Mouse (Mus musculus) left cerebral cortex, postnatal 14 days (tissue): ENCODE measurements around the gene B4galnt3. TPM values are rescaled to one million over a fixed set of nuclear protein-coding genes. Genes with fewer than 3 reads are reported as not detected.

Experiments used
- DNase-seq, 2 experiments: peaks; one replicate each; pipeline ENCODE4 v3.0.0; 2021 to 2022; ENCODE audit warnings: low spot score in 2 of 2, mixed read lengths in 1 of 2
- intact Hi-C: fragments of 180-260 bp; cut with DNase I; formaldehyde crosslinking; loops from one replicate; pipeline ENCODE4 v1.15.1; 2025
- total RNA-seq, 2 experiments: library from RNA; stranded (reverse); gene quantifications; 2 replicates each; pipeline ENCODE4 v1.2.3; 2021

B4galnt3 gene
- total RNA-seq, 2 experiments from 2014 or later: 0.40 TPM

DNA sequence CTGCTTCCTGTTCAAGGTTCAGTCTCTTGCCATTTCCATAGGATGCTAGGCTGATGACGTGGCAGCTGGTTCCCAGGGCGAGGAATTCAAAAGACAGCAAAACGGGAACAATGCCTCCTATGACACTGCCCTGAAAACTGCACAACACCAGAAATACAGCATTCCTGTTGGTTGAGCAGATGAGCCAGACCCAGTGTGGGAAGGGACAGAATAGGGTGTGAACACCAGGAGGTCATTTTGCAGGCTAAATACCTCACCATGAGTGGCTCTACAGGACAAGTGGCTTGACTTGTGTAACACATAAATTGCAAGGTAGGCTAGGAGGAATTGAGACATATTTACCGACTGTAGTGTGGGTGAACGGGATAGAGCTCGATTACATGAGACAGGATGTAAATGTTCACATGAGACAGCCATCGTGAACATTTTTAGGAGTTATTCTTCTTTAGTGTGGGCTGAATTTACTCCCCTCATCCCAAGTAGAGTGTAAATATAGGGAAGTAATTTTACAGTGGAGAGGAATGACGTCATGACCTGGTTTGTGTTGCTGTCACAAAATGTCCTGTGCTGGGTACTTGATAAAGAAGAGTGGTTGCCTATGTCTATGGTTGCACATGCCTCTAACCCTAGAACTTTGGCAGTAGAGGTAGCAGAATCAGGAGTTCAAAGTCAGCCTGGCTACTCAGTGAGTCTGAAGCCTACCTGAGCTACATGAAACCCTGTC lies 121.9 kb downstream of the B4galnt3 start:
- intact Hi-C loops: no loop called here
- no peak for DNase-seq

DNA sequence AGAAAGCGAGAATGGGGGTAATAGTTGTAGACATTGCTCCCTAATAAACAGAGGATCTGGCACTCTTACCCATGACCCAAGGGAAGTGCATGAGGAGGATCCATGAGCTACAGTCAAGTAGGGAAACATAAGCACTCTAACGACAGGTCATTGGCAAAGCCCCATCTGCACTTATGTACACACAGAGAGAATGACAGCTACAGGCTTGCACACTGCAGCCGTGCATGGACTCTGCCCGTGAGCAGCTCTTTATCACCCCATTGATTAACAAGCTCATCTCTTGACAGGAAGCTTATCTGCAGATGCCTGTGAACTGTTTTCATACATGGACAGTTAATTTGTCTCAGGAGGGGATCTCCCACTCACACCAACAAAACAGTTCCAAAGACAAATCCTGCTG lies 126.8 kb downstream of the B4galnt3 start:
- intact Hi-C loops: no loop called here
- DNase-seq: no peak

DNA sequence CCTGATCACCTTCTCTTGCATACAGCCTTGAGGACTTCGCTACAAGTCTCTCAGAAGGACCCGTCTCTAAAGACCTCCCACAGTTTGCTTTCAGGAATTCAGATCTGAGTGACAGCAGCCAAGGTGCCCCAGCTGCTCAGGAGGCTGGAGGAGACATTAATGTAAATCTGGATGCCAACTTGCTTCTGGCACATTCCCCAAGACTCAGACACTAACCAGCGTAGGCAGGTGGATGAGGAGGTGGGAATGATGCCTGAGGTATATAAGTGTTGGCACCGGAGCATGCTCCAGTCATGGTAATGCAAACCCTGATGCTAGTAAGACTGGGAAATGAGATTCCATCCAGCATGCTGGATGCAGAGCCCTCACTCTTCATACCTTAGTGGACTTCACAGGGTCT lies 129.6 kb downstream of the B4galnt3 start:
- intact Hi-C loops: no loop called here
- no peak for DNase-seq

DNA sequence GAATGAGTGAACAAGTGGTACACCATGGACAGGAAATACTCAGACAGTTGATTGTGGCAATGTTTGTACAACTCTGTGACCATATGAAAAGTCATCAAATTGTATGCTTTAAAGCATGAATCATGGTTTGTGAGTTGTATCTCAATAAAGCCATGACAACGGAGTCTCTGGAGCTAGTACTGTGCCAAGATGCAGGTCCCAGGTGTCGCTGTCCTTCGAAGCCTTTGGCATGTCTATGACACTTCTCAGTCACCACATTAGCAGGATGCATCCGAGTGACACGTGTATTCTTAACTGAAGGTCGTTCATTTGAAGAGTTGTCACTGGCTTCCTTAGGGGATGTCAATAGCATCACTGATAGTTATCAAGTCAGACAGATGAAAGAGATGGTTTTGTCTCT lies 131.4 kb downstream of the B4galnt3 start:
- DNase-seq: no peak
- intact Hi-C loops: no loop called here

DNA sequence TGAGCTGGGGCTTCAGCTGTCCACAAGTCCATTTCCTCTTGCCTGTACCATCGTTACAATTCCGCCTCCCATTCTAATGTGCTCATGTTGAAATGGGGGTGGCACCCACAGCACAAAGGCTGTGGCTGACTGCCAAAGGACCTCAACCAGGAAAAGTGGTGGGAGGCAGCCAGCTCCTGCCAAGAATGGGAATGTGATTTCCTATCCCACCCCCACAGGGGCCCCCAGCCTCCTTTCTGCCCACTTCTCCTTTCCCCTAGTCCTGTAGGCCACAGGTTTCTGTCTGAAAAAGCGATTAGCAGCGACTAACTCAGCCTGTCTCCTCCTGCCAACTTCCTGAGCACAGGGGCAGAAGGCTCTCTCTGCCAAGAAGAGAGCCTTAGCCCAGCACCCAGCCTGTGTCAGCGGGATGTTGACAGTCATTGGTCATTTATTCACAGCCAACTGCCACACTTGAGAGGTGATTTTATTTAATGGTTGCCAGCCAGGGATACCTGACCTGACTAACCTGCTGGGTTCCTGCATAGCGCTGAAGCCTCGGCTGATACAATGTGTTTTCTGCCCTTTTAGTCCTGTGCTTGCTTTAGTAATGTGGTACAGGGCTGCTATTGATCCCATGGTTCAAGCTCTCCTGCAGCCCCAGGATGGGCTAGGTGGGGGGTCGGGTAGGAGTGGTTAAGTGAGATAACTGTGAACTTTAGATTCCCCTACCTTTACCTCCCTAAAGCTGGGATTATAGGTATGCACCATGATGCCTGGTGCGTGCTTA lies 135.0 kb downstream of the B4galnt3 start:
- DNase-seq: peak; percentile 71 to 77
- intact Hi-C loops: no loop called here

- intact Hi-C loops: no loop called here
- DNase-seq: no peak
Observed at GRCm38 (mm10) chr6:120157479-120157878, 136.9 kb downstream of the B4galnt3 start.

- intact Hi-C loops: no loop called here
- DNase-seq: no peak
Observed at GRCm38 (mm10) chr6:120155510-120155909, 138.8 kb downstream of the B4galnt3 start.

DNA sequence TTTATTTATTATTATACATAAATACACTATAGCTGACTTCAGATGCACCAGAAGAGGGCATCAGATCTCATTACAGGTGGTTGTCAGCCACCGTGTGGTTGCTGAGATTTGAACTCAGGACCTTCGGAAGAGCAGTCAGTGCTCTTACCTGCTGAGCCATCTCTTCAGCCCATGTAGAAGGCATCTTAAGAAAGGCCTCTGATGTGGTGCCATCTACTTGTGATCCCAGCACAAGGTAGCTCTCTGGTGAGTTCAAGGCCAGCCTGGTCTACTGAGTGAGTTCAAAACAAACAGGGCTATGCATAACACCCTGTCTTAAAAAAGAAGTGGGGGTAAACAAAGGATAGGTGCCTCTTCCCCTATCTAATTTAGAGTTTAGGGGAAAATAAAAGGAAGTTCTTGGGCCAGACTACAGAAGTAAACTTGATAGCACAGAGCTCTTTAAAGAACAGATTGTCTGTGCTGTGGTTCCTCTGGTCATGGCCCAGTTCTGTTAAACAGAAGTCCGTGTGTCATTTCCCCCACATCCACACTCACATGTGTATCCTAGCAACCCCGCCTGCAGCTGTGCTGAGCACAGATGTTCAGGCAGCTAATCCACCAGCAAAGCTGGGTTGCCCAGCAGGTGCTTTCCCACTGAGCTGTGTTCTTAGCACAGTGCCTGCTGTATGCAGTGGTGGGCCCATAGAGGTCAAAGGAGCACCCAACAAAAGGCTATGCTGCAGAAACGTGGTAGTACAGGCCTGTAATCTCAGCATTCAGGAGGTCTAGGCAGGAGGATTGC lies 139.6 kb downstream of the B4galnt3 start:
- DNase-seq: peak; percentile 31 to 57
- intact Hi-C loops: no loop called here

Other genes with a start within 250 kb of the B4galnt3 start
- under 1 TPM; 0.59 to 0.68 TPM for gene Ninj2, start 201.2 kb downstream of the B4galnt3 start, total RNA-seq
- not detected for gene D330020A13Rik, start 195 bp downstream of the B4galnt3 start, total RNA-seq
- gene Kdm5a, start 69.6 kb upstream of the B4galnt3 start, total RNA-seq: 10 to 100 TPM; 37.0 to 37.8 TPM
- gene Ccdc77, start 69.8 kb upstream of the B4galnt3 start, total RNA-seq: 1 to 10 TPM; 5.9 to 7.8 TPM
- gene Il17ra, start 168.7 kb upstream of the B4galnt3 start, total RNA-seq: 1 to 10 TPM; 7.4 to 9.1 TPM
- gene Tmem121b, start 199.2 kb upstream of the B4galnt3 start, total RNA-seq: 10 to 100 TPM; 71.2 to 75.7 TPM
- gene Hdhd5, start 236.8 kb upstream of the B4galnt3 start, total RNA-seq: 10 to 100 TPM; 34.4 to 34.9 TPM